Mouse (Mus musculus): ENCODE results near the gene Kidins220. TPM values are rescaled to one million over a fixed set of nuclear protein-coding genes. Genes with fewer than 3 reads are reported as not detected.

The Kidins220 gene
- polyA plus RNA-seq, 1 experiment from 2014 or later, result 134 TPM

GRCm38 (mm10) chr12:25096640-25097051 is 121.9 kb downstream of the Kidins220 start:
- 0 out of 2 replicates have a peak, but pooled peaks cover under 1% of the 10 kb centered on the region for H3K27me3 ChIP-seq
- H3K27ac ChIP-seq, result peak overlapping the region; percentile 69
- peaks cover 71% of the 10 kb centered on the region for H3K4me1 ChIP-seq (replicated peaks)
- no peak for ATAC-seq
- peak overlapping the region; percentile 62 for H3K9ac ChIP-seq (replicated peaks)
- H3K36me3 ChIP-seq, result no peaks in the 10 kb centered on the region
- H3K4me3 ChIP-seq (replicated peaks), result peak overlapping the region; percentile 82
- H3K9me3 ChIP-seq, result no peaks in the 10 kb centered on the region
- peak overlapping the region; percentile 94 for H3K4me2 ChIP-seq (replicated peaks)
- under 1% methylated on average over 15 of the region's 15 CpGs for WGBS

GRCm38 (mm10) chr12:25097052-25097209 is 122.2 kb downstream of the Kidins220 start, which contains the start of gene Id2:
Gene Id2, minus strand, starts transcription at chr12:25097140.
- H3K4me2 ChIP-seq (replicated peaks), result peak within 1 kb of the TSS; percentile 94
- WGBS, result 2% methylated on average over 1 of the region's 1 CpGs
- H3K4me3 ChIP-seq (replicated peaks), result peak within 1 kb of the TSS; percentile 82
- H3K4me1 ChIP-seq (replicated peaks), result peaks cover 72% of the 10 kb centered on the region
- H3K9ac ChIP-seq (replicated peaks), result peak within 1 kb of the TSS; percentile 82
- no peak for ATAC-seq
- H3K36me3 ChIP-seq, result no peaks in the 10 kb centered on the region
- H3K27ac ChIP-seq, result peak within 1 kb of the TSS; percentile 92
- no peaks in the 10 kb centered on the region for H3K9me3 ChIP-seq
- H3K27me3 ChIP-seq, result 0 out of 2 replicates have a peak, but pooled peaks cover 3% of the 10 kb centered on the region

- Histone ChIP-seq H3K9ac (replicated peaks) (peak overlapping the region; percentile 67), H3K4me2 (replicated peaks) (peak overlapping the region; percentile 94), H3K4me1 (replicated peaks) (peaks cover 71% of the 10 kb centered on the region), H3K36me3 (no peaks in the 10 kb centered on the region), H3K27me3 (0 out of 2 replicates have a peak, but pooled peaks cover 4% of the 10 kb centered on the region), H3K27ac (peak overlapping the region; percentile 92), H3K9me3 (no peaks in the 10 kb centered on the region), H3K4me3 (replicated peaks) (peak overlapping the region; percentile 82)
- ATAC-seq, result no peak
- WGBS, result 2% methylated on average over 28 of the region's 28 CpGs
These were observed 122.8 kb downstream of the Kidins220 start for GRCm38 (mm10) chr12:25097210-25098160.

- H3K4me2 ChIP-seq (replicated peaks), result peak overlapping the region; percentile 94
These were observed 123.4 kb downstream of the Kidins220 start for GRCm38 (mm10) chr12:25098161-25098550.

GRCm38 (mm10) chr12:25098561-25099312 is 124.0 kb downstream of the Kidins220 start:
- H3K4me1 ChIP-seq (replicated peaks), result peaks cover 59% of the 10 kb centered on the region
- no peaks in the 10 kb centered on the region for H3K9me3 ChIP-seq
- 0 out of 2 replicates have a peak, but pooled peaks cover 4% of the 10 kb centered on the region for H3K27me3 ChIP-seq
- peak overlapping the region; percentile 92 for H3K27ac ChIP-seq
- H3K4me3 ChIP-seq (replicated peaks), result peak overlapping the region; percentile 82
- peak overlapping the region; percentile 94 for H3K4me2 ChIP-seq (replicated peaks)
- under 1% methylated on average over 61 of the region's 61 CpGs for whole genome bisulfite sequencing
- peak overlapping the region; percentile 67 for H3K9ac ChIP-seq (replicated peaks)
- no peaks in the 10 kb centered on the region for H3K36me3 ChIP-seq
- peak; percentile 84 for ATAC-seq

More at GRCm38 (mm10) chr12:25098161-25098550, 123.4 kb downstream of the Kidins220 start:
- 0% methylated on average over 10 of the region's 10 CpGs for WGBS
- ATAC-seq, result peak; percentile 0; the same call in 1 of the 2 replicates
- H3K9me3 ChIP-seq, result no peaks in the 10 kb centered on the region
- H3K4me3 ChIP-seq (replicated peaks), result peak overlapping the region; percentile 82
- H3K9ac ChIP-seq (replicated peaks), result peak overlapping the region; percentile 67
- H3K4me1 ChIP-seq (replicated peaks), result peaks cover 64% of the 10 kb centered on the region
- peak overlapping the region; percentile 92 for H3K27ac ChIP-seq
- 0 out of 2 replicates have a peak, but pooled peaks cover 4% of the 10 kb centered on the region for H3K27me3 ChIP-seq
- no peaks in the 10 kb centered on the region for H3K36me3 ChIP-seq

- H3K4me1 ChIP-seq (replicated peaks), result peaks cover 56% of the 10 kb centered on the region
- peak overlapping the region; percentile 67 for H3K9ac ChIP-seq (replicated peaks)
- peak overlapping the region; percentile 92 for H3K27ac ChIP-seq
- H3K36me3 ChIP-seq, result no peaks in the 10 kb centered on the region
- 0 out of 2 replicates have a peak, but pooled peaks cover 4% of the 10 kb centered on the region for H3K27me3 ChIP-seq
- H3K9me3 ChIP-seq, result no peaks in the 10 kb centered on the region
- H3K4me2 ChIP-seq (replicated peaks), result peak overlapping the region; percentile 94
- ATAC-seq, result 0 out of 2 replicates have a peak, but pooled peaks have one; percentile 13
- 0% methylated on average over 9 of the region's 9 CpGs for WGBS
- peak overlapping the region; percentile 82 for H3K4me3 ChIP-seq (replicated peaks)
These were observed 124.5 kb downstream of the Kidins220 start for GRCm38 (mm10) chr12:25099313-25099562.

GRCm38 (mm10) chr12:25099563-25100408 is 125.1 kb downstream of the Kidins220 start:
- Histone ChIP-seq H3K9ac (replicated peaks) (peak overlapping the region; percentile 66), H3K27ac (peak overlapping the region; percentile 92), H3K4me1 (replicated peaks) (peaks cover 51% of the 10 kb centered on the region), H3K4me2 (replicated peaks) (peak overlapping the region; percentile 94), H3K9me3 (no peaks in the 10 kb centered on the region), H3K4me3 (replicated peaks) (peak overlapping the region; percentile 82), H3K27me3 (0 out of 2 replicates have a peak, but pooled peaks cover 4% of the 10 kb centered on the region), H3K36me3 (no peaks in the 10 kb centered on the region)
- ATAC-seq, result no peak
- under 1% methylated on average over 38 of the region's 38 CpGs for WGBS

- Histone ChIP-seq H3K4me2 (replicated peaks) (peak overlapping the region; percentile 94), H3K4me1 (replicated peaks) (peaks cover 48% of the 10 kb centered on the region), H3K9ac (replicated peaks) (peak overlapping the region; percentile 66), H3K9me3 (no peaks in the 10 kb centered on the region), H3K27me3 (0 out of 2 replicates have a peak, but pooled peaks cover 4% of the 10 kb centered on the region), H3K36me3 (no peaks in the 10 kb centered on the region), H3K27ac (peak overlapping the region; percentile 92), H3K4me3 (replicated peaks) (peak overlapping the region; percentile 82)
- WGBS, result under 1% methylated on average over 57 of the region's 59 CpGs
- ATAC-seq, result no peak
These were observed 125.9 kb downstream of the Kidins220 start for GRCm38 (mm10) chr12:25100411-25101217.

- Histone ChIP-seq H3K9me3 (no peaks in the 10 kb centered on the region), H3K9ac (replicated peaks) (no peak overlapping the region), H3K4me3 (replicated peaks) (peak overlapping the region; percentile 82; the same call in 1 of the 2 replicates), H3K36me3 (no peaks in the 10 kb centered on the region), H3K27ac (peak overlapping the region; percentile 92), H3K27me3 (0 out of 2 replicates have a peak, but pooled peaks cover 4% of the 10 kb centered on the region), H3K4me2 (replicated peaks) (peak overlapping the region; percentile 94), H3K4me1 (replicated peaks) (peaks cover 47% of the 10 kb centered on the region)
- ATAC-seq, result no peak
- 12% methylated on average over 5 of the region's 5 CpGs for WGBS
These were observed 126.7 kb downstream of the Kidins220 start for GRCm38 (mm10) chr12:25101389-25101788.

GRCm38 (mm10) chr12:25103911-25104310 is 129.2 kb downstream of the Kidins220 start:
- WGBS, result 83% methylated on average over 6 of the region's 6 CpGs
- Histone ChIP-seq H3K27me3 (0 out of 2 replicates have a peak, but pooled peaks cover 4% of the 10 kb centered on the region), H3K9ac (replicated peaks) (no peak overlapping the region), H3K27ac (no peak overlapping the region), H3K36me3 (no peaks in the 10 kb centered on the region), H3K4me2 (replicated peaks) (no peak overlapping the region), H3K9me3 (no peaks in the 10 kb centered on the region), H3K4me3 (replicated peaks) (no peak overlapping the region), H3K4me1 (replicated peaks) (peaks cover 30% of the 10 kb centered on the region)
- no peak for ATAC-seq

- no peak for ATAC-seq
- Histone ChIP-seq H3K36me3 (no peaks in the 10 kb centered on the region), H3K4me3 (replicated peaks) (no peak overlapping the region), H3K4me1 (replicated peaks) (peaks cover 24% of the 10 kb centered on the region), H3K27ac (no peak overlapping the region), H3K9ac (replicated peaks) (no peak overlapping the region), H3K9me3 (no peaks in the 10 kb centered on the region), H3K27me3 (0 out of 2 replicates have a peak, but pooled peaks cover 4% of the 10 kb centered on the region), H3K4me2 (replicated peaks) (no peak overlapping the region)
These were observed 129.8 kb downstream of the Kidins220 start for GRCm38 (mm10) chr12:25104541-25104940.

Measured in midbrain, embryonic 13.5 days (tissue).